Mouse (Mus musculus): ENCODE data around the gene Phf19.

The Phf19 gene

DNA sequence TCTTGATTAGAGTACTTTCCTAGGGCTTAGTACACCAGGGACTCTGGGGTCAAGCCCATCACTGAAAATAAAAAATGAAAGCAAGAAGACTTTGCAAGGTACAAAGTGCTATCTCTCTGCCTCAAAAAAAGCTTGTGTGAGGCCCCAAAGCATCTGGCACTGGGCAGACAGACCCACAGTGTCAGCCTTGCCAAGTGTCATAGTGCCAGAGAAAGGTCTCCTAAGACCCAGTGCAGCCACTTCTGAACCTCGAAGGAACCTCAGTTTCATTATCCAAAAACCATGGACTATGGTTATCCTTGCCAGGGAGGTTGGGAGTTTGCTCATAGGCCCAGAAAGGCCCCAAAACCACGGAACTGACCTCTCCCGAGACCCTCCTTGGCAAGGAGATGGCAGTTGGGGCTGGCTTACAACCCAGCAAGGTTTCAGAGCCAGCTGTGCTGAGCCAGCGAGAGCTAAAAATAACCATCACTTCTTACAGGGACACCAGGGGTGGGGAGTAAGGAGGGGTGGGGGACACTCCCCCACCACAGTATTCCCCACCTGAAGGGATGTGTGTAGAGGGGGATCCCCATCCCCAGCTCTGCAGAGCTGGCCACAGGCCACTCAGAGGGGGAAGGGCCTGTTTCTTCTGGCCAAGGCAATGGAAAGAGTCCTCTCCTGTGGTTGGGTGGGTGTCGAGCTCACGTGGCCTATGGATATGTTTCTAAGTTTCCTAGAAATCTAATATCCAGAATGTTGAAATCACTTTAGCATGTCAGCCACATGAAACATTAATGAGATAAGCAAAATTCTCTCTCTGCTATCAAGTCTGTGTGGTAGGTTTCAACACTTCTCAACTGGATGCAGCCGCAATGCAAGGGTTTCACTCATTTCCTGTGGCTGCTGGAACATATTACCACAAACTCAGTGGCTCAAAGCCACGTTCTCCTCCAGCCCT is 24.7 kb upstream of the Phf19 start:
- DNase-seq (ENCODE audit: low spot score) = no peak

- DNase-seq (ENCODE audit: low spot score) = no peak
Observed at GRCm38 (mm10) chr2:34937460-34937859, 23.6 kb upstream of the Phf19 start.

- DNase-seq (ENCODE audit: low spot score) = no peak
Observed at GRCm38 (mm10) chr2:34927320-34927719, 13.5 kb upstream of the Phf19 start.

DNA sequence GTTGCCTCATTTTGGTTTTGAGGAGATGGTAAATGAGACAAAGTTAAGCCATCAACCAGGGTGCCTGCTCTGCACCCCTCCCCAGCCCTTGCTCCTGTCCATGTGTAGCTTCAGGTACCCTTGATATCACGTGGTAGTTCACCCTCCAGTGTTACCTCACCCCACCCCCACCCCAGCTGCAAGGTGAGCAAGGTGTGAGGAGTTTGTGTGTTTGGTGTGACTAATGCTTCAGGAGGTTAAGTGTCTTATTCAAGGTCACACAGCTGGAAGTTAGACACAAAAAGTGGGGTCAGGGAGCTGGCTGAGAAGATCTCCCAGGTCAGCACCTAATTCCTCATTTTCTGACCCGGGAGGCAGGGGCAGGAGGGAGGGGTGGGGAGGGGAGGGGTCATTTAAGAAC is 8.9 kb upstream of the Phf19 start:
- no peak for DNase-seq (ENCODE audit: low spot score)

- no peak for DNase-seq (ENCODE audit: low spot score)
Observed at GRCm38 (mm10) chr2:34920144-34920543, 6.3 kb upstream of the Phf19 start.

GRCm38 (mm10) chr2:34915103-34915502 is 1.3 kb upstream of the Phf19 start:
- peak; percentile 5 for DNase-seq (ENCODE audit: low spot score)

DNA sequence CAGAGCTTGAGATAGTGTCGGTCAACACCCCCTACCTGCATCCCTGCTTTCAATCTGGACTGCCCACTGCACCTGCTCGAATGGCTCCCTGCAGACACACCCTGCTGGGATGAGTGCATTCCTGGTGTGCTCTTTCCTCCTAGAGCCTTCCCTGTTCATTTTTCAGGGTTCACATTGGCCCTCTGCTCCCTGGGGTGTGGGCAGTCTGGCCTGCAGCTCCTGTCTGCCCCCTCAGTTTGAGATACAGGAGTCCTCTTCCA is 927 bp upstream of the Phf19 start:
- DNase-seq (ENCODE audit: low spot score) = no peak

DNA sequence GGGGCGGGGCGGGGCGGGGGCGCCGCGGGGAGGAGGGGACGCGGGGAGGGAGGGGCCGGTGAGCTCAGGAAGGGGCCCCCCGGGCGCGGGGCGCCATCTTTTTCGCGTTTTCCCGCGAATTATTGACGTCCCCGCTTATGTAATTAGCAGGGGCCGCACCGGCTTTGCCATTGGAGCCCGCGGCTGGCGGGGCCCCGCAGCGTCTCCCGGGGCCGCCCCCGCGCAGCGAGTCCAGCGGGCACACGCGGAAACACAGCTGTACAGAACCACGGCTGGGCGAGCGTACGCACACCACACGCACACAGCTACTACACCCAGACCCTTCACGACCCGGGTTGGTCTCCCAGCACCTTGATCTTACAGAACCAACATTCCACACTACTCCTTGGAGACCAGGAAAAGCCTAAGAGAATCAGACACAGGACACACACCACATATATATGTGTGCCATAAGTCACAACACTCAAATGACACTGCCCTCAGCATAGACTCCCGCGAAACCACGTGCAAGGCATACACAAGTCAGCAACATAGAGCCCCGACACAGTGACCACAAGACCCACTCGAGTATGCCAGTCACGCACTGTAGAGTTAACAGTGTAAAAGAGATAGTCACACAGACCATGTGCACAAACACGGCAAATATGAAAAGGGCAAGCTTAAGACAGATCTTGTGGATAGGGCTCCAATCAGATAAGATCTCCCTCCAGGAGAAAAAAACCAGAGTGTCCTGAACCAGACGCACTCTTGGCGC is 420 bp upstream of the Phf19 start:
- DNase-seq (ENCODE audit: low spot score) = peak; percentile 34

DNA sequence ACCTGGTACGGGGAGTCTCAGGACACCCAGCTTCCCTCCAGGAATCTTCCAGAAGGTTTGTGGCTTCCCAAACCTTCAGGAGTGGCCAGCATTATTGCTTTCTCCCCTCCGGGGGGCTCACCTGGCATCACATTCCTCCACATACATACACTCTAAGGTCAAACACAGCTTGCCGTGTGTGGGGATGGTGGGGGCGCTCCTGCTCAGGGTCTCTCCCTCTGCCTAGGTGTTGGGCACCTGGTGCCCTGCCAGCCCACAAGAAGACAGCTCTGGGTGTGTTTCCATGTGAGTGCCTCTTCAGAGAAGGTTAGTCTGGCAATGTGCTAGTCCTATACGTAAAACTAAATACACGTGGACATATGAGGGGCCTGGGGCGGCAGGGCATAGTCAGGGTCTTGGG is 1.2 kb downstream of the Phf19 start:
- DNase-seq (ENCODE audit: low spot score) = no peak

- no peak for DNase-seq (ENCODE audit: low spot score)
Observed at GRCm38 (mm10) chr2:34911871-34912270, 2.0 kb downstream of the Phf19 start.

DNA sequence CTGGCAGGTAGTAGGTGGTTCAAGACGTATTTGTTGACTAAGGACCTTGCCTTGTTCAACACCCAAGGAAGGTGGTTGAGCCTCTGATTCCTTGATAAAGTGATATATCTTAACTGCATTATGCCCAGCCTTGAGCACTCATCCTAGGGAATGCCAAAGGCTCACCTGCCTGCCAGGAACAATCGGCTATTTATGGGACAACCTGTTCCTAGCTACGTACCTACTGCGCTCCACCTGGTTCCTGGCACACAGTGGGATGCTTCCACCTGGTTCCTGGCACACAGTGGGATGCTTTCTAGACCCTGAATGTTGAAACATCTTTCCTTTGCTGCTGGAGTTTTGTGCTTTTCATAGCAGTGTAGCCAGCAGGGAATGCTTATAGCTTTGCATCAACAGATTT is 4.1 kb downstream of the Phf19 start:
- no peak for DNase-seq (ENCODE audit: low spot score)

DNA sequence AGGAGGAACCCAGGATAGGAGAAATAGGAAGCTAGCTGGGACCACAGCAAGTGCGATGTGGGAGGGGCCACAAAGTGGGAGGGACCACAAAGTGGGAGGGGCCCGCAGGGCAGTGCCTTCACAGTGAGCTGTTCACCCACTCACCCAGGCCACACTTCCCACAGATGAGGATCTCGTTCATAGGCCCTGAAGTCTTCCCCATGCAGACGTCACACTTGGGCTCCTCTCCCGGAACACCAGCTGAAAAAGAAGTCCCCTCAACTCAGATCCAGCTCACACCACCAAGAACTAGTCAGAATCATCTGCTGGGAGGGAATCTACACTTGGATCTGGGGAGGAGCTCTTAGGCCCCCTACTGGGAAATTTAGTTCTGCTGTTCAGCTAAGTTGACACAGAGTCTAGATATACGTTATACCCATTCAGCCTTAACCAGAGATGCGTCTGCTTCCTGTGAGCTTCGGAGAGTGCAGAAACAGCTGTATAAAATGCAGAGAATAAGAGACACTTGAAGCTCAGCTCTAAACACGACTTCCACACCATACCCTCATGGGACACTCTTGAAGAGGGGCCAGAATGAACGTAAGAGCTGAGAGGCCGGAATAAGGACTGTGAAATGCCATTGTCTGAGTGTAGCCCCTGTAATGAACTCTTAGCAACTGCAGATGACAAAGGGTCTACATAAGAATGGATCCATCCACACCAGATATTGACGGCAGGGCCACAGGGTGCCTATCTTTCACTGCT is 6.8 kb downstream of the Phf19 start:
- no peak for DNase-seq (ENCODE audit: low spot score)

DNA sequence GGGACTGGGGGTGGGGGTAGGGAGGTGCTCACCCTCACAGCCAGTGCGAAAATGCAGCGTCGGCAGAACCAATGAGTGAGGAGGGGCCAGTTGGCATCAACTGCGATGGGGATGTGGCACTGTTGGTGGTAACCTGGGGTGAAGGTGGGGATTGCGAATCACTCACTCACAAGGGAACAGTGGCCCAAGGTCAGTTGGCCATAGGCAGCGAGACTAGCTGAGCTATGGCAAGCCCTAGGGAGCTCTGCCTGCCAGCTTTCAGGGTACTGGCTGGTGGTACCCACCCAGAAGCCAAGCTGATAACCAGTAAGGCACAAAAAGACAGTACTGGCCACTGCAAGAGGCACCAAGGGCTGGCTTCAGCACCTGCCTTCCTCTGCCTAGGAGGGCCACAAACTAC is 7.4 kb downstream of the Phf19 start:
- DNase-seq (ENCODE audit: low spot score) = no peak

DNA sequence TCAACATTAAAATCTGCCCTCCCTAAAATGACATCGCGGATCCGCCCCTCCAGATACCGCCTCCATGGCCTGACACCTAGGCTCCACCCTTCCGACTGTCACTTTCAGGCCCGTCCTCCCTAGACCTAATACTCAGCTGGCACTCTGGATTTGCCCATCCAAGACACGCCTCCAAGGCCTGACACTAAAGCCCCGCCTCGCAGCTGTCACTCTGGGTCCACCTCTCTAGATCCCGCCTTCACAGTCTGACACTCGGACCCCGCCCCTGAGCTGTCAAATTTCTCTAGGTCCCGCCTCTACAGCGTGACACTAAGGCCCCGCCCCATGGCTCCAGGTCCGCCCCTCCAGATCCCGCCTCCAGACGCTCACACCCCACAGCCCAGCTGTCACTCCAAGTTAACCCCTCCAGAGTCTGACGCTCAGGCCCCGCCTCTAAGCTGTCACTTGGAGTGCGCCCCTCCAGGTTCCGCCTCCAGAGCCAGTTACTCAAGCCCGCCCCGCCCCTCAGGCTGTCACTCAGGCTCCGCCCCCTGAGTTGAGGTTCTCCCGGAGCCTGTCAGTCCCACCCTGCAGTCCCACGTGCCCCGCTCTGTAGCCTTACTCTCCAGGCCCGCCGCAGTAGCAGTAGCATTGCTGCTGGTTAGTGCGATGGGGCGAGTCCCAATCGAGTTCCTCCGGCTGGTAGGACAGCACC is 8.8 kb downstream of the Phf19 start:
- DNase-seq (ENCODE audit: low spot score) = peak; percentile 98

GRCm38 (mm10) chr2:34903652-34904405 is 10.0 kb downstream of the Phf19 start:
- peak; percentile 4 for DNase-seq (ENCODE audit: low spot score)

DNA sequence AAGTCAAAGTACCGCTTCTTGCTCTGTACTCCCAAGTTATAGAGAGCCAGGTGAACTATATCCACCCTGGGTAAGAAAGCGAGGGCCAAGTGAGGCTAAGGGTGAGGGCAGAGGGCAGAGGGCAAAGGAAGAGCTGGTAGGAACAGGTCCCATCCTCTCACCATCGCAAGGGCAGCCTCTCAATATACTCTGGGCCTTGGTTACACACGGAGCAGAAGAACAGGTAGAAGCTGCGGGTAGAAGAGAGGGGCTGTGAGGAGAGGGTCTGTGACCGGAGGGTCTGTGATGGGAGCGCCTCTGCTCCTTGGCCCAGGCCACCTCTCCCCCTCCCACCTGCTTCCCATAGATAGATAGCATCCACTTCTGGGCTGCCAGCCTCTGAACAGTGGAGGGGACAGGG is 10.6 kb downstream of the Phf19 start:
- no peak for DNase-seq (ENCODE audit: low spot score)

DNA sequence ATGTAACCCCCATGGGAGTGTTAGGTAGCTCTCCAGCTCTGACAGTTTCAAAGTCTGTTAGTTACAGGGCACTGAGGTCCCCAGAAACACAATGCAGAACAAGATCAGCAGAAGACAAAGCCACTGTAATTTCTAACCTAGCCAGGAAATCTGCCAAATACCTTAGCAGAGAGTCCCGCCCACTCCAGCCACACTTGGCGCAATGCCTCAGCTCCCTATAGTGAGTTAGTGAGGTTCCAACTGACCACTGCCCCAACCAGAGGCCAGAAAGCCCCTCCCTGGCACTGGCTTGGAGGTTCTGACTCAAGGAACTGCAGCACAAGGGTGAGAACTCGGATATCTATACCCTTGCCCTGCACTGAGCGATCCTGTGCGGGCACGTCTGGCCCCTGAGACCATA is 11.1 kb downstream of the Phf19 start:
- no peak for DNase-seq (ENCODE audit: low spot score)

DNA sequence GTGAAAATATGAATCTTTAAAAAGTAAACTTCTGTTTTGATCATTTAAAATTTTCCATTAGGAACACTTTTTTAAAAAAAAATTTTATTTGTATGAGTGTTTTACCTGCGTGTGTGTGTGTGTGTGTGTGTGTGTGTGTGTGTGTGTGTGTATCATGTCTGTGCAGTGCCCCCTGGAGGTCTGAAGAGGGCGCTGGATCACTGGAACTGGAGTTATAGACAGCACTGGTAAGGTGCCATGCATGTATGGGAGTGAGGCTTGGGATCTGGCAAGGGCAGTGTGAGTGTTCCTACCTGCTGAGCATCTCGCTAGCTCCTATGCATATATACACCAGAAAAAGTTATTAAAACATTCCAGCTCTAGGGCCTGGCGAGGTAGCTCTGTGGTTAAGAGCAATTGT is 12.1 kb downstream of the Phf19 start:
- DNase-seq (ENCODE audit: low spot score) = no peak

GRCm38 (mm10) chr2:34900412-34900811 is 13.4 kb downstream of the Phf19 start:
- DNase-seq (ENCODE audit: low spot score) = no peak

GRCm38 (mm10) chr2:34899682-34900081 is 14.1 kb downstream of the Phf19 start:
- no peak for DNase-seq (ENCODE audit: low spot score)

DNA sequence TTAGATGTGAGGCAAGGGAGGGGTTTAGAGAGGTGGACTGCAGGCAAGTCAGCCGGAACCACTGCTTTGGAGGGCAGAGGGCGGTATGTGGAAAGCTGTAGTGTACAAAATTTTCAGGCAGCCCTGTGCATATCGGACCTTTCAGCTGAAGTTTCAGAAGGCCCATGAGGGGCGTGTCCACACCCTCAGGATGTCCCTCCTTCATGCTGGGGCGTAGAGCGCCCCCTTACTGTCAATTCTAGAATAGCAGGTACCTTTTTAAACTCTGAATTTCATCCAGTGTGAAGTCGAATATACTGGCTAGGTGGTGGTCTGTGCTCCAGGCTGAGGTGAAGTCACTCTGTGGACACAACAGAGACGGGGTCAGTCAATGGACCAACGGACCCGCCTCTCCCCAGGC is 16.0 kb downstream of the Phf19 start:
- peak; percentile 58 for DNase-seq (ENCODE audit: low spot score)

Measured in embryo, embryonic 10 days (tissue).